Mouse (Mus musculus) right cerebral cortex, postnatal 4 days (tissue): ENCODE results near the gene Sema3f.

Experiments
- DNase-seq: peaks from one replicate; pipeline ENCODE4 v3.0.0-alpha.2; 2022

The Sema3f gene

DNA sequence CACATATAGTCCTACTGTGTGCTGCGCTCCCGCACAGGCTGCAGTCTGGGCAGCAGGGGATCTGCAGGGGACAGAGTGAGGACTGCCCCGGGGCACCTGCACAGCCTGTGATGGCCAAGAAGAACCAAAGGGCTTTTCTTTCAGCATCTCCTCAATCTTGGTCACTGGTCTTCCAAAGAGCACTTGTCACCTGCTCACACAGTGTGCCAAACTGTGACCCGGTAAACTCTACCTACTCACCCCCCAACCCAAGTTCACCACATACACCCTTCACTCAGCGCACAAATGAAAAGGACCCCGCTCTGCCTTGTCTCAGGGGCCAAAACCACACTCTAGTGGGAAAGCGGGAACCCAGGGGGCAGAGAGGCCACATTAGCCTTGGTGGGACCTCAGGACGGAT, 78.4 kb downstream of the Sema3f start:
- DNase-seq = no peak
